Mouse (Mus musculus): ENCODE results near the gene Slc38a1.
"Not testable (repeated sequence)": the region's sequence is repeated elsewhere in the genome, so short reads cannot be mapped to it uniquely, and the experiment has no call there.

The Slc38a1 gene

DNA sequence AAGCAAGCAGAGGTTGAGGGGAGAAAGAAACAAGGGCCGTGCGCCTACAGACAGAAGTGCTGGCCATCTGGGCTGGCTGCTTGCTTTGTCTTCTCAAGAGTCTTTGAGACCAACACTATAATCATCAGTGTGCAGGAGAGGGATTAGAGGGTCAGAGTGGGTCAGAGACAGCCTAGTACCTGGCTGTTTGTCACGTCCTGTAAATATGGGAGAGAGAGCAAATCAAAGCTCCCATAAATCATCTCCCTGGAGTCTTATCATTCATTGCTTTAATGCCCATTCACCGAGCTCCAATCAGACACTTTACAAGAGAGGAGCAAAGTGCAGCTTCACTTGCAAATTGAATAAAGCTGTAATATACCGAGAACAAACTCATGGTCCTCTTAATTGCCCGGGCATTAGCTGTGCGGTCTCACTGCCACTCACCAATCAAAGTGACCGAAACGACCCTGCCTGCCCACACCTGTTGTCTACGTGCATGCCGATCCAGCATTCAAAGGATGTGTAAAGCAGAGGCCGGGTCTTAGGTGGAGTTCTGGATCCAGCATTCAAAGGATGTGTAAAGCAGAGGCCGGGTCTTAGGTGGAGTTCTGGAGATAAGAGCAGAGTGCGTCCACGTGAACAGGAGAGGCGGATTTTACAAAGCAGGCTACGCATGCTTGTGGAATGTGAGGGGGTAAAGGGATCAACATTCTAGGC lies 15.0 kb upstream of the Slc38a1 start:
- no peak for DNase-seq

GRCm38 (mm10) chr15:96655514-96655913 lies 12.8 kb upstream of the Slc38a1 start:
- DNase-seq, result no peak

DNA sequence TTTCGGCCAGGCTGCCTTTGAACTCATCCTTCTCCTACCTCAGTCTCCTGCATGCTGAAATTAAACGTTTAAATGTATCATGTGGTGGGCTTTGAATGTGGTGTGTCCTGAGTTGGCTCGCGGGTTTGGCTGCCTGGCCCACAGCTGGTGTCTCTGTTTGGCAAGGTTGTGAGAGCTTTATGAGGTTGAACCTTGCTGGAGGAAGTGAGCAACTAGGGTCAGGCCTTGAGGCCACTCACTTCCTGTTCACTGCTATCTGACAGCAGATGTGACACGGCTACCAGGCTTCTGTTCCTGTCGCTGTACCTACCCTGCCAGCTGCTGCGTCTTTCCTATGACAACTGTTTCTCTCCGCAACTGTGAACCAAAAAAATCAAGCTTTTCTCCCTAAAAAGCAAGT lies 12.0 kb upstream of the Slc38a1 start:
- peak; percentile 44 for DNase-seq

- DNase-seq, result no peak
These were observed 10.3 kb upstream of the Slc38a1 start for GRCm38 (mm10) chr15:96653011-96653410.

- no peak for DNase-seq
These were observed 9.8 kb upstream of the Slc38a1 start for GRCm38 (mm10) chr15:96652531-96652930.

DNA sequence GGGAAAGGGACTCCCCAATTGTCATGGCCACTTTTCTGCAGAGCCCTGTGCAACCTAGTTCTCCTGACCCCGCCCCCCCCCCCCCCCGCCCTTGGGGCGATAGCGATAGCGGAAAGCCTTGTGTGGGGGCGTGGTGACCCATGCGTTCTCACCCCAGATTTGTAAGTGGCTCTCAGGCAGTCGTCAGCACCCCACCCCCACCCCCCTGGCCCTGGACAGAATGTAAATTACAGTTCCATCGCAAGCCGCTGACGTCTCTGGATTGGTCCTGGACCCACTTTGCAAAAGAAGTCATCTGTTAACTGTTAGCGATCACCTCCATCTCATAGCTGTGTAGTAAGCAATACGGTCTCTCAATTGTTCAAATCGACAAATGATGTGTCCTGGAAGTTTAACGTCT lies 4.7 kb upstream of the Slc38a1 start:
- no peak for DNase-seq

- no peak for DNase-seq
These were observed 785 bp downstream of the Slc38a1 start for GRCm38 (mm10) chr15:96641821-96642435.

- DNase-seq, result peak; percentile 64
These were observed 1.4 kb downstream of the Slc38a1 start for GRCm38 (mm10) chr15:96641111-96641820.

GRCm38 (mm10) chr15:96640291-96640985 lies 2.3 kb downstream of the Slc38a1 start:
- DNase-seq, result no peak

GRCm38 (mm10) chr15:96639630-96640029 lies 3.1 kb downstream of the Slc38a1 start:
- no peak for DNase-seq

- no peak for DNase-seq
These were observed 4.1 kb downstream of the Slc38a1 start for GRCm38 (mm10) chr15:96638656-96639055.

- no peak for DNase-seq
These were observed 4.5 kb downstream of the Slc38a1 start for GRCm38 (mm10) chr15:96638173-96638572.

GRCm38 (mm10) chr15:96634670-96635405 lies 7.9 kb downstream of the Slc38a1 start:
- DNase-seq, result no peak

DNA sequence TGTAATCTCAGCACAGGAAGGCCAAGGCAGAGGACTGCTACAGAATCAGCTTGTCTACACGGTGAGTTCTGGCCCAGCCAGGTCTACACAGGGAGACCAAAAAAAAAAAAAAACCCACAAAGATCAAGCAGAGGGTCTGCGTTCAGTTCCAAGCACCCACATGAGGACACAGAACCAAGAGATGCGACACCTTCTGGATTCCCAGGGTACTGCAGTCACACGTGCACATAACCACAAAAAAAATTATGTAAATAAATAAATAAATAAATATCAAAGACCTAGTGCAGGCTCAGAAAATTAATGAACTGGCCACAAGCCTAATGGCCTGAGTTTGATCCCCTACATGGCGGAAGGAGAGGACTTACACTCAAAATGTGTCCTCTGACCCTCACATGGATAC lies 10.5 kb downstream of the Slc38a1 start:
- DNase-seq, result no peak

DNA sequence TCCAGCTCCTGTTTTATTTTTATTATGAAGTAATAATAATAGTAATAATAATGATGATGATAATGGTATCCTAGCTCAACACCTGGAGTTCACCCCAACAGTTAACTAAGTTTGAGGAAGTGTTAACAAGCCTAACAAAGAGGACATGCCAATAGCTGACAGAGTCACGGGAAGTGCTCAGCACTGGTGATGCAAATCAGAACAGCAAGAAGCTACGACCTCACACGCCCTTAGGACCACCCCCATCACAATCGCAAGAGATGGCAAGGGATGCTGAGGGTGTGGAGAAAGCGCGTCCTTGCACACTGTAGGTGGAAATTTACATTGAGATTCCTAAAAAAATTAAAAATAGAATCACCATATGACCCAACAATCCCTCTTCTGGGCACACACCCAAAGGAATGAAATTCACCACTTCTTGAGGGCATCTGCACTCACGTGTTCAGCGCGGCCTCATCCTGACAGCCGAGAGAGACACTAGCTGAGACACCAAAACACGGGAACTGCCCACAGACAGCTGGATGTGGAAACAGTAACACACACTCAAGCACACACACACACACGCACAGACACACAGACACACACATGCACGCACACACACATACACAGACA lies 11.5 kb downstream of the Slc38a1 start:
- DNase-seq, result no peak

- DNase-seq, result no peak
These were observed 14.5 kb downstream of the Slc38a1 start for GRCm38 (mm10) chr15:96628256-96628655.

DNA sequence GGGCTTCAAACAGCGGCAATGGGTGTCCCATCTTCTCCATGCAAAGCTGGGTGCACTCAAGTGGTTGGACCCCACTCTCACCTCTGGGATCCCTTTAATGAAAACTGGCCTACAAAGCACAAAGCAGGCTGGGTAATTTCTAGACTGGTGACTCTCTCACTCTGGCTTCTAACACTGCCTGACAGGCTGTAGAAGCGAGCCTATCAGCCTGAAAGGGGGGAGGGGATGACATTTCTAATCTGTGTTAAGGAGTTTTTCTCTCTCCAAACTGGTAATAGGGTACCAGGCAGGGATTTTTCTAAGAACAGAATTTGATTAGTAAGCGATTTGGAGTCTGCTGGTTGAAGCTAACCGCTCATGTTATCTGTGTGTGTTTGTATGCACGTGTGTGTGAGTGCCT lies 15.8 kb downstream of the Slc38a1 start:
- no peak for DNase-seq

DNA sequence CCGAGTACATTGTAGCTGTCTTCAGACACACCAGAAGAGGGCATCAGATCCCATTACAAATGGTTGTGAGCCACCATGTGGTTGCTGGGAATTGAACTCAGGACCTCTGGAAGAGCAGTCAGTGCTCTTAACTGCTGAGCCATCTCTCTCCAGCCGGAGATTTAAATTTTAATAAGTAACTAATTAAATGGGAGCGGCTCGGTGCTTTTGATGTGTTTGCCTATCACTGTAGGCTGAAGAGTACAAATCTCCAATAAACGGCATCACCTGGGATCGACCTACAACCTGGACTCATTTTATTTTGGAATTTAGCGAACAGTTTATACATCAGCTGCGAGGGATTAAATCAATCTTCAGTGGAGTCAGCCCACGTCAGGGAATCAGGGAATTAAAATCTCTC lies 17.7 kb downstream of the Slc38a1 start:
- DNase-seq, result not testable (repeated sequence)

DNA sequence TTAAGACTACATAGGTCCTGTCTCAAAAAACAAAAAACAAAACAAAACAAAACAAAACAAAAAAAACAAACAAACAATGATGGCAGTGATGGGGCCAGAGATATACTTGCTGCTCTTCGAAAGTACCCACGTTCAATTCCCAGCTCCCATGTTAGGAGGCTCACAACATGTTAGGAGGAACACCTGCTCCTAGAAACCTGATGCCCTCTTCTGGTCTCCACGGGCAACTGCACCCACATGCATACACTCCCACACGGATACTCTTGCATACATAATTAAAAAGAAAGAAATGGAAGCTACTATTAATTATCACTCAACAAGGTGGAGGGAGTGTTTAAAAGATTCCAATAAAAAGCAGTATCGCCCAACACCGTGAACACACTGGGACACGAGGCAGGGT lies 20.3 kb downstream of the Slc38a1 start:
- no peak for DNase-seq

GRCm38 (mm10) chr15:96621686-96622085 lies 21.0 kb downstream of the Slc38a1 start:
- DNase-seq, result no peak

GRCm38 (mm10) chr15:96617555-96617954 lies 25.2 kb downstream of the Slc38a1 start:
- no peak for DNase-seq

GRCm38 (mm10) chr15:96608671-96609070 lies 34.0 kb downstream of the Slc38a1 start:
- no peak for DNase-seq
